Mouse (Mus musculus) c-Kit-positive CD71-negative TER-119-negative erythroid progenitor cells, embryonic 14.5 days (primary cell): ENCODE data around the gene Adss.
"Not testable (repeated sequence)": the region's sequence is repeated elsewhere in the genome, so short reads cannot be mapped to it uniquely, and the experiment has no call there.

ENCODE experiments used
- DNase-seq: peaks from one replicate; pipeline ENCODE4 v3.0.0-alpha.2; 2013; ENCODE audit warnings: low read depth

Gene Adss

GRCm38 (mm10) chr1:177796193-177796939 is at the start of gene Adss:
TSS of gene Adss (minus strand) at chr1:177796511.
- DNase-seq = peak; percentile 95

DNA sequence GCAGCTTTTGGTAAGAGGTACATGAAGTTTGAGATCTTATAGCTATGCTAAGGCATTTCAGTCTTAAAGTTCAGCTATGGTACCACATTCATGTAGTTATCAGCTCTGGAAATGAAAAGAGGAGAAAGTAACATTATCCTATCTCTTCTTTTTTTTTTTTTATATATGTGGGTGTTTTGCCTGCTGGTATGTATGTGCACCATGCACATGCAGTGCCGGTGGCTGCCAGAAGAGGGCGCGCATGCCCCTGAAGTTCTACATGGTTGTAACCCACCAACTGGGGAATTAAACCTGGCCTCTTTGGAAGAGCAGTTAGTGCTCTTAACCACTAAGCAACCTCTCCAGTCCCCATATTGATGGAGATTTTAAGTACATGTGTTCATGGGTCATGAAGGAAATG is 49.5 kb upstream of the Adss start:
- peak; percentile 6 for DNase-seq

DNA sequence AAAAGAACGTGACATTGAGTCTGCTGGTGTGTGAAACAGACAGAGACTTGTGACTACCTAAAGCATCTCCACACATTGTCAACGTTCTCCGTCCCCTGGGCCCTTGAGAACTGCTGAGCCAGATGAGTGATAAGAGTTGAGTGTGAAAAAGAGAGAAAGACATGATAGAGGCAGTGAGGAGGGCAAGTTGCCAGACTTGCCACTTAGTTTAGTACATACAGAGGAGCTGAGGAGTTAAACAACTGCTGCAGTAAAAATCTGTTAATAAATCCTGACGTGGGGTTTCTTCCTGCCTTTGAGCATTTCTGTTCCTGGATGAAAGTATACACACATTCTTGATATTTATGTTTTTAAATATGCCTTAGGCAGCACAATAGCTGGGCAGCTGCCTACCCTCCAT is 31.5 kb upstream of the Adss start:
- not testable (repeated sequence) for DNase-seq

GRCm38 (mm10) chr1:177806772-177807171 is 10.5 kb upstream of the Adss start:
- DNase-seq = not testable (repeated sequence)

- no peak for DNase-seq
Measured at GRCm38 (mm10) chr1:177803511-177803910, 7.2 kb upstream of the Adss start.

DNA sequence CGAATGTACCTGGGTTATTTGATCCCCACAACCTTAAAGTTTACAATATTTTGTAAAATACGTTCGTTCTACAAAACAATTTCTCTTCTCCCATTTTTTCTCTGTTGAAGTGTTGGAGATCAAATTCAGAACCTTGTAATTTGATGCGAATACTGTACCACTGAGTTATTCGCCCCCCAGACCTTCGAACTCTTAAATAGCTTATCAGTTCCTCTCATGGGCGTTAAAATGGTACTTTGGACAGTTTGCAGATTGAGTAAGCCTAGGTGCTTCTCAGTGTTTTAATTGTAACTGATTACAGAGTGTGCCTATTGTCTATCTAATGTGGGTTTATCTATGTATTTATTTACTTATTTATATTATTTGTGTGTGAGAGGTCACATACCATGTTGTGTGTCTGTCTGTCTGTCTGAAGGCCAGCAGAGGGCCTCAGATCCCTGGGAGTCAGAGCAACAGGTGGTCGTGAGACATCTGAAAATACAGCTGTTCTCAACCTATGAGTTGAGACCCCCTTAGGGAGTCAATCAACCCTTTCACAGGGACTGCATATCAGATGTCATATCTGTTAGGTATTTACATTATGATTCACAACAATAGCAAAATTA is 942 bp upstream of the Adss start:
- no peak for DNase-seq

DNA sequence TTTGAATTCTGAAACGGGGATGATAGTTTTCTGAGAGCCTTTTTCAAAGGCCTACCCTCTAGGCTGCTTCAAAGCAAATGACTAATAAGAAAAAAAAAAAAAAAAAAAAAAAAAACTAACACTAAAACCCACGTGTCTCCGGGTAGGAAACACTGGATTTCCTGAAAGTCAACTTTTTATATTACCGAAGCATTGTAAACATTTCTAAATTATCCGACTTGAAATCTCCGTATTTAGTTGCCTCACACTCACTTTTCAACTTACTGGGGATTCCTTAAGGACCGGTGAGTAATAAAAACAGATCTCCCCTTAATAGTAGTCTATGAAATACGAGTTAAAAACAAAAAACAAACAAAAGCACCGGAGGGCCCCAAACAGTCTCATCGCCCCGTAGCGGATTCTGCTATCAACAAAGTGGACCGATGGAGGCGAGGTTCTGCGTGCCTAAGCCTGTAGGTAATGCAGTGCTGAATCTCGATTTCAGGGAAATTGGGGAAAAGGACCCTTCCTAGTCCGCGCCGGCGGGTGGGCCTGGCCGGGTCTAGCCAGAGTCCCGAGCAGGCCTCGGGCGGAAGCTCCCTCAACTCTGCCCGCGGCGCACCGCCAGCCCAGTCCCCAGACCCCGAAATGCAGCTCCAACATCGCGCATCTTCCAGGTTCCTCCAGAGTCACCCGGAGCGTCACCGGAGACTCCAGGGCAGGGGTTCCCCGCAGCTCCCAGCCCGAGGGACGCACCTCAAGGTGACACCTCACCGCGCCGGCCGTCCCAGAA is 704 bp downstream of the Adss start:
- no peak for DNase-seq

GRCm38 (mm10) chr1:177794866-177795265 is 1.4 kb downstream of the Adss start:
- no peak for DNase-seq

GRCm38 (mm10) chr1:177792835-177793234 is 3.5 kb downstream of the Adss start:
- no peak for DNase-seq

GRCm38 (mm10) chr1:177777397-177777796 is 18.9 kb downstream of the Adss start:
- DNase-seq = no peak

DNA sequence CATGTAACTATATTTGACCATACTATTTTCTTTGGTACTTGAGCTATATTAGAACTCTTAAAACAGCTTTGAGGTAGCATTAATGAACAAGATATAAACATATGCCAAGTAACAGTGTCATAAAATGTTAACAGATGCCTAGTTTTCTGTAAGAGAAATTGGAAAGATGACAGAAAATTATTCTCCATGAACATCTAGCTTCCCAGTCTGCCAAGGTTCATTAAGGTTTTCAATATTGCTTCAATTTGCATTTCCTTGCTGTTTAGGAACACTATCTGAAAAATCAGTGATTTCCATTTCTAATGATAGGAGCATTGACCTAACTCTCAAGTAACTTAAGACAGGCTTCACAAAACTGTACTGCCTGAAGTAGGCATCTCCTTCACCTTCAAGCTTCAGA is 27.4 kb downstream of the Adss start:
- no peak for DNase-seq

- DNase-seq = no peak
Measured at GRCm38 (mm10) chr1:177757249-177757648, 39.1 kb downstream of the Adss start.

DNA sequence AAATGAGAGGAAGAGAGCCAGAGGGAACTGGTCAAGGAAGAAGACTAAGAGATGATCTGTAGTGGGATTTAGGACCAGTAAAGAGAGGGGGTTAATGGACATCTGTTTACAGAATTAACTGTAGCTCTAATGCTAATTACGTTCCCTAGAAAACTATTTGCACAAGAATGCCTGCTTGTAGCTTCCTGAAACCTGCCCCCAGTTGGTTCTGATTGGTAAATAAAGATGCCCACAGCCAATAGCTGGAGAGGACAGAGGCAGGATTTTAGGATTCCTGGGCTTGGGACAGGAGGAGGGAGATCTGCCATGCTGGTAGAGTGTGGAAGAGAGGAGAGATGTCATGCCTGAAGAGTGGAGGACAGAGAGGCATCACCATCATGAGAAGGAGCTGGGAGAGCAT is 42.8 kb downstream of the Adss start:
- DNase-seq = no peak

- DNase-seq = no peak
Measured at GRCm38 (mm10) chr1:177747869-177748540, 48.3 kb downstream of the Adss start.

GRCm38 (mm10) chr1:177744521-177745325 is 51.6 kb downstream of the Adss start:
- DNase-seq = no peak

- DNase-seq = no peak
Measured at GRCm38 (mm10) chr1:177742119-177742518, 54.2 kb downstream of the Adss start.

DNA sequence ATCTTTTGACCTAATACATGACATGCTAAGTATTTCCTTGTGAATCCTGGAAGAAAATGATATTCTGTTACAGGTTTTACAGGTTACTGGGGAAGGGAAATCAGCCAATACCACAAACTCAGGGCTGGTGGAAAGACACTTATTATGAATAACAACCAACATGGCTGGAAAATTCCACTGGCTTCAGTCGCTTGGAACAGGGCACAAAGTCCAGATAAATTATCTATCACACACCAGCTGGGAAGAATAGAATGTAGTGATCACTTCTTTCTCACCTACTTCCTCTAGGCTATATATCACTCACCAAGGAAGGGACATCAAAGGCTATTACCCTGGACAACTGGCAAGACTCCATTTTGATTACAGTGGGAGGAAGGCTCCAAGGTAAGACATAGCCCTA is 55.6 kb downstream of the Adss start:
- no peak for DNase-seq

GRCm38 (mm10) chr1:177737505-177738105 is 58.7 kb downstream of the Adss start:
- DNase-seq = no peak

DNA sequence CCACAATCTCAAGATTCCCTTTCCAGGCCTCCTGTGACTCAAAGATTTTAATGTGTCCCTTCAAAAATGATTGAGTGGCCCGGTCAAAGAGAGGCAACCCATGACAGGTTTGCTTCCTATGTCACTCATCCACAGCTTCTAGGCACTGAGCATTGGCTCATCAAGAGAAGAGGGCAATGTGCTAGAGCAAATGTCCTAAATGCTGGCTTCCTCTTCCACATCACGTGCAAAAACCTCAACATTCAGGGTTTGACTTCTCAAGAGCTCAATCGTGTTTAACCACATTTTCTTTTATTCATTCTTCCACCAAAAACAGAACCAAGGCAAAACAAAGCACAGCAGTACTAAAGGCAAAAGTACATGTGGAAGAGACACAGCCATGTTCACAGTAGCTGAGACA is 64.3 kb downstream of the Adss start:
- DNase-seq = no peak

GRCm38 (mm10) chr1:177729043-177730024 is 67.0 kb downstream of the Adss start, which contains the start of gene 1700016C15Rik:
TSS of gene 1700016C15Rik (plus strand) at chr1:177729814.
- DNase-seq = no peak
